Mouse (Mus musculus) kidney, postnatal 14 days (tissue): ENCODE data around the gene Gm49486.
"Not testable (repeated sequence)": the region's sequence is repeated elsewhere in the genome, so short reads cannot be mapped to it uniquely, and the experiment has no call there.

Experiments used
- DNase-seq: peaks from one replicate; pipeline ENCODE4 v3.0.0; 2022; ENCODE audit warnings: mixed read lengths

Gene Gm49486

GRCm38 (mm10) chr15:79229058-79229821 is at the start of gene Gm49486, which contains the start of gene Pick1:
TSS of gene Gm49486 (plus strand) at chr15:79229391.
TSS of gene Pick1 (plus strand) at chr15:79229173.
- DNase-seq, result peak; percentile 92

DNA sequence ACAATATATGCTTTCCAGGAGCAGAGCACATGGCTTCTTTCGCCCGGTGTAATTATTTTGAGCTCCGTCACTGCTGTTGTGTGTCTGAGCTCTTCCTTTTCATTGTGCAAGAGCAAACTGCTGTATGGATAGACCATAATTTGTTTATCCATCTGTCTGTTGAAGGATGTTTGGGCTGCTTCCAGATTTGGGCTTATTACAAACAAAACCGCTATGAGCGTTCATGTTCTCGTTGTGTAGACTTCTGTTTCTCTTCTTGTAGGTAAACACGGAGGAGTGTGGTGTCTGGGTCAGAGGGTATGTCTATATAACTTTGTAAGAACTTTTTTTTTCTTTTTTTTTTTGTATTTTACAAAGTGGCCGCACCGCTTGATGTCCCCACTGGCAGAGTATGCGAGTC is 44.0 kb upstream of the Gm49486 start:
- DNase-seq, result no peak

DNA sequence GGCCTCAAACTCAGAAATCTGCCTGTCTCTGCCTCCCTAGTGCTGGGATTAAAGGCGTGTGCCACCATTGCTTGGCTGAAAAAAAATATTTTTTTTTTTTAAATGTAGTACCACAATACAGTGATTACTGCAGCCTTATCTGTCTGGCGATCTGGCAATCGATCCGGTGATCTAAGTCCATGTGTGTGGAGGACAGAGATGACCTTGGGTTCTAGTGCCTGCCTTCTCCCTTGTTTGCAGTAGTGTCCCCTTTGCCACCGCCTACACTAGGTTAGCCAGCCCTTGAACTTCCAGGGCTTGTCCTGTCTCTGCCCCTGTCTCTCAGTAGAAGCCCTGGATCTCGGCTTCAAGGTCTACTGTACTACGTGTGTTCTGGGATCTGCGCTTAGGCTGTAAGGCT is 41.4 kb upstream of the Gm49486 start:
- no peak for DNase-seq

DNA sequence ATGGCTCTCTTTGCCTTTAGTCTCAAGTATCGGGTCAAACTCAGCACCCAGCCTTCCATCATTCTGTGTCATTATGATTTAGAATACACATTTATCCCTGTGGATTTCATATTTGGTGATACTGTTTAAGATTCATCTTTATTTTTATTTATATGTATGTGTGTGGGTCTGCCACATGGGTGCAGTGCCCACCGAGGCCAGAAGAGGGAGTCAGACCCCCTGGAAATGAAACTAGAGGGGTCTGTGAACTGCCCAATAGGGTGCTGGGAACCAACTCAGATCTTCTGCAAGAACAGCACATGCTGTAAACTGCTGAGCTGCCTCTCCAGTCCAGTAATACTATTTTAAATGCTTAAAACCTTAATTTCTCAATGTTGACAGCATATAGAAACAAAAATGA is 37.8 kb upstream of the Gm49486 start:
- no peak for DNase-seq

DNA sequence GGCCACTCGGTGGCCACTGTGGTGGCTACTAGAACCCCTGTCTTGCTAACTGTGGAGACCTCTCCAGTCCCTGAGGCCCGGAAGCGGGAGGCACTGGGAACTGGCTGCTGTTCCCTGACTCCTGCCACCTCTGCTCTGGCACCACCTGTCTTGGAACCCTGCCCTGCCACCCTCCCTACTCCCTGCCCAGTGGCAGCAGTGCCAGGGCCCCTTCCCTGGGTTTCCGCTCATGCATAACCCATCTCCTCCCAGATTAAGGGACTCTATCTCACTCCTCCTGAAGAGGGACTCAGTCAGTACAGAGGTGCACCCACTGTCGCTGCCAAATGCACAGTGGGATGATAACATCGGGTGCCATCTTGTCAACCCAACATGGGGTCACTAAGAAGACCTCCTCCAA is 36.7 kb upstream of the Gm49486 start:
- no peak for DNase-seq

DNA sequence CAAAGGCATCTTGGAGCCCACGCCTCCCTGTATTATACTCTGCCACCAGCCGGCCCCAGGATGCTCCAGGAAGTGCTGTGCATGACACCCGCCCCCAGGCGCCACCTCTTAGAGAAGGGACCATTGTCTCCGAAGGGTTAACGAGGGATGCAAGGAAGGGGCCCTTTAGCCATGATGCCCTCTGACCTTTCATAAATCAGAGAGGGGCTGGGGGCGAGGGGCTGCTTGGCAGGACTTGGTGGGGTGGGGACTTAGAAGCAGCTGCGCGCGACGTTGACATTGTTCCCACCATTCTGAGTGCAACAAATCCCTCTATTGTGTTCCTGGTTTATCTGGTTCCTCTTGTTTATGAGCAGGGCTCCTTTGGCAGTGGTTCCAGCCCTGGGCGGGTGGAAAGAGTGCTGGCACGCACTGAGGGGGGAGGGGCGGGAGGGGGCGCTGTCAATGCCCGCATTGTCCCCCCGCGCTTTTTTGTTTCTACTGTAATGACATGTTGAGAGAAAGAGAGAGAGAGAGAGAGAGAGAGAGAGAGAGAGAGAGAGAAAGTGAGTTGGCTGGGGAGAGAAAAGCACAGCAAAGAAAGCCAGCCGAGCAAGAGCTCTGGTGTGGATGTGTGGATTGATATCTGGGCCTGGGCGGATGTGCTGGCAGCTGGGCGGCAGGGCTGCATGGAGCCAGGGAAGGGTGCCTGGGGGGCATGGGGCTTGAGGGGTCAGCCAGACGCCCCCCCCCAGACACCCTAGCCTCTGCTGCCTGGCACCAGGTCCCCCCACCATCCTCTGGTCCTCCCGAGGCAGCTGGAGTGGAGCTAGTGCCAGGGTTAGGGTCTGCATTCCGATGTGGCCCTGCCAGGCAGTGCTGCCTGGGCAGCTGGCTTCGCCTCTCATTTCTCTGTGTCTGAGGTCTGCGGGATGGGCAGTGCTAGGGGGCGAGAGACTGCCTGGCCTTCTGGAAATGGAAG is 36.0 kb upstream of the Gm49486 start:
- DNase-seq, result no peak

- DNase-seq, result no peak
Measured at GRCm38 (mm10) chr15:79194048-79194447, 35.1 kb upstream of the Gm49486 start.

GRCm38 (mm10) chr15:79194946-79195345 is 34.2 kb upstream of the Gm49486 start:
- DNase-seq, result no peak

- no peak for DNase-seq
Measured at GRCm38 (mm10) chr15:79195492-79195891, 33.7 kb upstream of the Gm49486 start.

DNA sequence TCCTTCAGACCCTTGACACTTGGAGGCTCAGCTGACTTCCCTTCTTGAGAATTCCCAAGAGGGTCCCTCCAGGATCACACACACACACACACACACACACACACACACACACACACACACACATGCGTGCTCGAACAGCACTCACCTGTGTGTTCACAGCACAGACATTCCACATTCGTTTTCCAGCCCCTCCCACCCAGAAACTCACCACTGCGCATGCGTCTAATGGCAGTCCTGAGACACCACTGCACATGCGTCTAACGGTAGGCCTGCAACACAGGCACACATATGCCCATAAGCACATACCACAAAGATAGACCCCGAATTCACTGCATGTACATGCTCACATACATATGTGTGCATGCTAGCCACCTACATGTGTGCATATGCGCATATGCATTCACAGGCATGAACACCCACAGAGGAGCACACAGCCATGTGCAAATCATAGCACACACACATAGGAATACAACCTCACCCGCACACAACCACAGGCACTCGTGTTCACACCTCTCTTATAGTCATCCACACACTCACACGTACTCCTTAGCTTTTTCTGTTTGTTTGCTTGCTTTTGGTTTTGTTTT is 29.7 kb upstream of the Gm49486 start:
- no peak for DNase-seq

GRCm38 (mm10) chr15:79201491-79202150 is 27.6 kb upstream of the Gm49486 start:
- no peak for DNase-seq

GRCm38 (mm10) chr15:79202575-79202974 is 26.6 kb upstream of the Gm49486 start:
- no peak for DNase-seq

DNA sequence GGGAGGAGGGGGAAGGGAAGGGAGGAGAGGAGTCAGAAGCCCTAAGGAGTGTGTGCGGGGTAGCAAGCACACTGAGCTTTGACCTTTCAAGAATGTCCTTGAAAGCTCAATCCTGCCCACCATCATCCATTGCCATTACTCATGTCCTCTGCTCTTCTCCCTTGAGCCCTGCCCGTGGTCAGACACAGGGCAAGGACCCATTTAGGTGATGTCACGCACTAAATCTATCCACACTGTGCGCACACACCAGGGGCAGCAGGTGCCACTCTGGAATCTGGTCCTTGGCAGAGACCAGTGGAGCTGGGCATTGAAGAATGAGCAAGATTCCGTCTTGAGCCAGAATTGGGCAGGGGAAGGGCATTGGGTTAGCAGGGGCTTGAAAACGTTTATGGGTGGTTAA is 21.0 kb upstream of the Gm49486 start:
- DNase-seq, result no peak

DNA sequence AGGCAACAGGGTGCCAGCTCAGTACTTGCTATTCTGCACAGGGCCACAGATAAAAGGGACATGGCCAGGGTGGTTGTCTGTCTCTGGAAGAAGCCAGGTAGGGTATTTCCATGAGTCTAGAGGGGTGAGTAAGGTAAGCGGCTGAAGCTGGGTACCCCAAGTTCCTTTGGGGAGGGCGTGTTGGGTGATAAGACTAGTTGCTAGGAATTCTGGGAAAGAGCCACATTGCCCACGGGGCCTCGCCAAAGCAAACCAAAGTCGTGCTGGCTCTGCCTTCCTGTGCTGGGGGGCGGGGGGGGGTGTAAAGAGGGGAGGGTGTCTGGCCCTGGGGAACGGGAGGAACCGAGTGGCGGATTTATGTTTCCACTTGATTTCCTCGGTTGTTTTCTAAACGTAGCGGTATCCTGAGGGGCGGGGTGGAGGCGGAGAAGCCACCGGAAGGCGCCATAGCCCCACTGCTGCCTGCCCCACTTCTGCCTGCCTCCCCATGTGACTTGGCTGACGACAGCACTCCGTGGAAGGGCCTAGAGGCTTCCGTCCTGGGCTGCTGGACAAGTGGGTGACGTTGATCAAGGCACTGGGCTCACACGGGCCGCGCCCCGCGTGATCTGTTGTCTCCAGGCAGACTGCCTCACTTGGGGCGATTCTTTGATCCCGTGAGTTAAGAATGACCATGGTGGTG is 20.3 kb upstream of the Gm49486 start:
- peak; percentile 73 for DNase-seq

DNA sequence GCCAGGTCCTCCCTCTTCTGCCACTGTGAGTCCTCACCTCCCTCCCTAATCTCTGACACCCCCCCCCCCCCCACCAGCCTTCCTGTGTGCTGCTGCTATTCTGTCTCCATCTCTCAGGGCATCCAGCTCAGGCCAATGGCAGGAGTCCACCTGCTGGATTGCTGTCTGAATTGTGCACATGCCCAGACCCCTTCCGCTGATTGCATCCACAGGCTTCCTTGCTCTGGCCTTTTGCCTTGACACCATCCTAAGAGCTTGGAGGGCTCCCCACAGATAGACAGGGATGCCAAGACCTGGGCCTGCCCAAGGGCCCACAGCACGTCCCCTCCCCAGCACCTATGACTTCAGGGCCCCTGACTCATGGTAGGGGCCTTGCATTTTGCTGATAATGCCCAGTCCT is 18.8 kb upstream of the Gm49486 start:
- no peak for DNase-seq

DNA sequence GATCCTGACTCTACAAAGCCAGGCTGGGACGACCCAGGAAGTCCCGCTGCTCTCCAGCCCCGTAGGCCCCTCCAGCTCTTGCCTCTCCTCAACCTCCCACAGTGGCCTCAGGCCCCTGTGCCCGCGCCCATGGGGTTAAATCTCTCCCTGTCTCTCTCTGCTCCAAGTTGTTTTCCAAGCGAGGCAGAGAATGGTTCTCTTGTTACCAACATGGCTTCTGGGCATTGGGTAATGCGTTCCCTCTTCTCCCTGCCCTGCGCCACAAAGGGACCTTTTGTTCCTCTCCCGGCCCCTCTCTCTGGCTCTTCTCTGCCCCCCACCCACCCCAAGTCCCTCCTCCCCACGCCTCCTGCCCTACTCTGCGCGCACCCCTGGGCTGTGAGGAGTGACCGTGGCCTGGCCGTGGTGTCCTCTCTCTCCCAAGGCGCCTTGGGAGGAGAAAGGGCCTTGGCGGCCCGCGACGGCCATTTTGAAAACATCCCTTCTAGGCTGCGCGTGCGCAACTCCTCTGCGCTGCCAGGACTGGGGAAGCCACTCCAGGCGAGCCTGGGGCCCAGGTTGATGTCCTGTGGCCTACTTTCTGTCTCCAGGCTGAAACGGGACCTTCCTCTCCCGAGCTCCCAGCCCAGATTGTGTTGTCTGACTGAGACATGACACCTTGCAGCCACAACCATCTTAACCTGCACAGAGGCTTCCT is 16.3 kb upstream of the Gm49486 start:
- DNase-seq, result no peak

- DNase-seq, result peak; percentile 39
Measured at GRCm38 (mm10) chr15:79213591-79213990, 15.6 kb upstream of the Gm49486 start.

GRCm38 (mm10) chr15:79216191-79216590 is 13.0 kb upstream of the Gm49486 start:
- DNase-seq, result no peak

DNA sequence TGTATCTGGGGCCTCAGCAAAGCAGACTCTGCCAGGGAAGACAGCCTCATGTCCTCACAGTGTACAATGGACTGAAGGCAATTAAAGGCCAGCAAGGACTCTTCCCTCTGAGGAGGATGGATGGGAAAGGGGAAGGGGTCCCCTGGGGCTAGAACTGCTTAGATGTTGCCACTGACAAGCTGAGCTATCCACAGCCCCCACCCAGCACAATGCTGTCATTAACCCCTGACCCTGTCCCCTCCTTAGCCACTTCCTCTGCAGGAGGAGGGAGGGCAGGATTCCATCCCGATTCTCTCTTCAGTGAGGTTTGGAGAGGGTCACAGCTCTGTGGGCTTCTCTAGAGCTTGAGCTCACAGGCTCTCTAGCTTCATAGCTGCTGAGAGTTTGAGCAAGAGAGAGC is 9.6 kb upstream of the Gm49486 start:
- peak; percentile 69 for DNase-seq

DNA sequence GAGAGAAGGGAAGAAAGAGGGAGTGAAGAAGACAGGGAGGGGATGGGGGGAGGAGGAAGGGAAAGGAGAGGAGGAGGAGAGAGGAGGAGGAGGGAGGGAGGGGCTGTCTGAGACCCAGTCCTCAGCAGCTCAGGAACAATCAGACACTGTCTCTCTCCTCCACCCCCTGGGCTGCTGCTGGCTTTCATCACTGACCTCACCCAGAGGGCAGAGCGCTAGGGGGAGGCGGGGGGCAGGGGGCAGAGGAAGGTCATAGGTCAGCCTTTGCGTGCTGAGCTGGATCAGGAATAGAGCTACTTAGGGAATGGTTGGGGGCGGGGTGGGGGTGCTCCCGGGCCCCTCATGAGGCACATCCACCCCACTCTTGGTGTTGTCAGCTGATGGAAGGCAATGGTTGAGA is 5.5 kb upstream of the Gm49486 start:
- DNase-seq, result no peak

DNA sequence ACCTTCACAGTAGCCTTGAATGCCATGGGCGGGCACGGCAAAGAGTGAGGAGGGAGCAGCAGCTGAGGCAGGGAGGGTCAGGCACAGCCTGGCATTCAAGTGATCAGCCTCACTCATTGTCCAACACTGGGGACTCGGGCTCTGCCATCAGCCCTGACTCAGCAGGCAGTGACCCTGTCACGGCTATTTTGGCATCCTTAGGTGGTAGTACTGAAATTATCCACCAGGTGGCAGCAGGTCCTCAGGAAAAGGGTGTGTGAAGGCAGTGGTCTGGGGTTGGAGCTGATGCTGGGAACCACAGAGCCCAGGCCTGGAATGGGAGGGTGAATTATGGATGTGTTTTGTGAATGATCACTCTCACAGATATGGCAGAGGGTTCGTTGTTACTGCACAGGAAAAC is 4.5 kb upstream of the Gm49486 start:
- peak; percentile 89 for DNase-seq

GRCm38 (mm10) chr15:79225780-79226179 is 3.4 kb upstream of the Gm49486 start:
- not testable (repeated sequence) for DNase-seq
